Mouse (Mus musculus): Measurements from ENCODE around the gene Gm5089. TPM values are rescaled to one million over a fixed set of nuclear protein-coding genes. Genes with fewer than 3 reads are reported as not detected.

Gene Gm5089
- polyA plus RNA-seq, 1 experiment from 2014 or later, result 2.3 TPM

GRCm38 (mm10) chr14:122388431-122389031 is 62.4 kb downstream of the Gm5089 start:
- Histone ChIP-seq H3K4me3 (replicated peaks) (no peak overlapping the region), H3K9me3 (no peaks in the 10 kb centered on the region), H3K27ac (peak overlapping the region; percentile 20; the same call in 1 of the 2 replicates), H3K9ac (replicated peaks) (no peak overlapping the region), H3K27me3 (peaks cover 78% of the 10 kb centered on the region), H3K36me3 (no peaks in the 10 kb centered on the region), H3K4me2 (replicated peaks) (no peak overlapping the region), H3K4me1 (replicated peaks) (peaks cover 7% of the 10 kb centered on the region)
- ATAC-seq, result no peak
- 55% methylated on average over 19 of the region's 19 CpGs for WGBS

- WGBS, result 90% methylated on average over 5 of the region's 5 CpGs
- H3K4me3 ChIP-seq (replicated peaks), result no peak overlapping the region
- H3K27ac ChIP-seq, result no peak overlapping the region
- no peaks in the 10 kb centered on the region for H3K9me3 ChIP-seq
- H3K36me3 ChIP-seq, result no peaks in the 10 kb centered on the region
- peaks cover 78% of the 10 kb centered on the region for H3K27me3 ChIP-seq
- no peak overlapping the region for H3K4me2 ChIP-seq (replicated peaks)
- no peak overlapping the region for H3K9ac ChIP-seq (replicated peaks)
- ATAC-seq, result no peak
- peaks cover 7% of the 10 kb centered on the region for H3K4me1 ChIP-seq (replicated peaks)
These were observed 63.1 kb downstream of the Gm5089 start for GRCm38 (mm10) chr14:122387781-122388180.

GRCm38 (mm10) chr14:122386281-122387130 is 64.4 kb downstream of the Gm5089 start:
- no peak for ATAC-seq
- peaks cover 74% of the 10 kb centered on the region for H3K27me3 ChIP-seq

GRCm38 (mm10) chr14:122385758-122386157 is 65.2 kb downstream of the Gm5089 start:
- WGBS, result 91% methylated on average over 5 of the region's 5 CpGs
- Histone ChIP-seq H3K4me1 (replicated peaks) (peaks cover 18% of the 10 kb centered on the region), H3K9ac (replicated peaks) (no peak overlapping the region), H3K36me3 (no peaks in the 10 kb centered on the region), H3K9me3 (no peaks in the 10 kb centered on the region), H3K4me3 (replicated peaks) (no peak overlapping the region), H3K4me2 (replicated peaks) (no peak overlapping the region), H3K27me3 (peaks cover 77% of the 10 kb centered on the region), H3K27ac (no peak overlapping the region)
- no peak for ATAC-seq

More at GRCm38 (mm10) chr14:122386281-122387130, 64.4 kb downstream of the Gm5089 start:
- H3K9ac ChIP-seq (replicated peaks), result no peak overlapping the region
- 85% methylated on average over 17 of the region's 17 CpGs for WGBS
- H3K36me3 ChIP-seq, result no peaks in the 10 kb centered on the region
- peaks cover 11% of the 10 kb centered on the region for H3K4me1 ChIP-seq (replicated peaks)
- no peak overlapping the region for H3K4me2 ChIP-seq (replicated peaks)
- no peaks in the 10 kb centered on the region for H3K9me3 ChIP-seq
- no peak overlapping the region for H3K4me3 ChIP-seq (replicated peaks)
- no peak overlapping the region for H3K27ac ChIP-seq

GRCm38 (mm10) chr14:122385238-122385534 is 65.7 kb downstream of the Gm5089 start:
- H3K4me1 ChIP-seq (replicated peaks), result peaks cover 18% of the 10 kb centered on the region
- no peaks in the 10 kb centered on the region for H3K9me3 ChIP-seq
- no peak overlapping the region for H3K9ac ChIP-seq (replicated peaks)
- H3K4me3 ChIP-seq (replicated peaks), result no peak overlapping the region
- H3K4me2 ChIP-seq (replicated peaks), result no peak overlapping the region
- ATAC-seq, result no peak
- WGBS, result 71% methylated on average over 3 of the region's 3 CpGs
- peaks cover 75% of the 10 kb centered on the region for H3K27me3 ChIP-seq
- no peak overlapping the region for H3K27ac ChIP-seq
- no peaks in the 10 kb centered on the region for H3K36me3 ChIP-seq

Other genes with a start within 250 kb of the Gm5089 start
- 15.5 and 16.7 TPM in 2 replicates for gene Zic5, start 14.6 kb upstream of the Gm5089 start, polyA plus RNA-seq (2015; fragmentation: Nextera tagmentation; extraction: Ambion mirVana)
- 10.3 and 10.7 TPM in 2 replicates for gene Zic2, start 24.3 kb upstream of the Gm5089 start, polyA plus RNA-seq (2015; fragmentation: Nextera tagmentation; extraction: Ambion mirVana)
- 0.43 and 0.73 TPM in 2 replicates for gene Gm10837, start 39.5 kb upstream of the Gm5089 start, polyA plus RNA-seq (2015; fragmentation: Nextera tagmentation; extraction: Ambion mirVana)
- gene Pcca, start 83.2 kb upstream of the Gm5089 start, polyA plus RNA-seq (2015; fragmentation: Nextera tagmentation; extraction: Ambion mirVana), result 24.2 and 27.4 TPM in 2 replicates

All from midbrain, embryonic 13.5 days (tissue).